Mouse (Mus musculus) liver, embryonic 14.5 days (tissue): ENCODE measurements at regions not wholly inside any gene's neighbourhood (a gene's known extent, or its start where the extent isn't known, plus 50 kb on each side); places are given as distances from the start of the nearest gene placed in this dataset.

Experiments used
- ATAC-seq: fragments of 200-750 bp; cut with Nextera tagmentation; 2 replicates; pipeline ENCODE4 v1.8.0; 2017; ENCODE audit warnings: moderate number of reproducible peaks, mild to moderate bottlenecking, moderate library complexity; ENCODE audit not compliant: insufficient read depth
- DNase-seq, 3 experiments: peaks; one replicate each; pipeline ENCODE4 v3.0.0-alpha.2; 2012 to 2013; ENCODE audit warnings: low read depth in 3 of 3, low spot score in 3 of 3
- H3K27ac ChIP-seq: fragments of 300-500 bp; sonication (generic); 2 replicates; pipeline ENCODE4 v1.5.1; 2014; ENCODE audit warnings: moderate library complexity, mild to moderate bottlenecking, control low read depth, inconsistent platforms
- H3K27me3 ChIP-seq: fragments of 300-500 bp; sonication (generic); 2 replicates; pipeline ENCODE4 v1.6.1; 2014; ENCODE audit warnings: mild to moderate bottlenecking, low read length, moderate library complexity; ENCODE audit not compliant: control insufficient read depth, insufficient read depth
- H3K36me3 ChIP-seq: fragments of 300-500 bp; sonication (generic); replicated peaks from 2 replicates; pipeline ENCODE4 v1.6.1; 2014; ENCODE audit warnings: low read depth; ENCODE audit not compliant: control insufficient read depth, insufficient read depth
- H3K4me1 ChIP-seq, 2 experiments: fragments of 200-500 bp in 1 of 2; fragments of 300-500 bp in 1 of 2; sonication (generic) in 1 of 2; replicated peaks; 2 replicates each; pipeline ENCODE4 v1.6.1; 2012 to 2014; ENCODE audit warnings: antibody characterized with exemption in 1 of 2, inconsistent platforms in 1 of 2, low read length in 1 of 2; ENCODE audit not compliant: control insufficient read depth in 2 of 2, insufficient read depth in 2 of 2
- H3K4me2 ChIP-seq: fragments of 300-500 bp; sonication (generic); 2 replicates; pipeline ENCODE4 v1.6.1; 2014; ENCODE audit warnings: low read depth, mild to moderate bottlenecking, control low read depth, moderate library complexity
- H3K4me3 ChIP-seq, 2 experiments: fragments of 200-500 bp in 1 of 2; fragments of 300-500 bp in 1 of 2; sonication (generic) in 1 of 2; 2 replicates each; pipeline ENCODE4 v1.5.1; 2012 to 2014; ENCODE audit warnings: low read depth in 2 of 2, low read length in 2 of 2, mild to moderate bottlenecking in 2 of 2, control low read depth in 1 of 2, inconsistent platforms in 1 of 2, moderate library complexity in 1 of 2; ENCODE audit not compliant: insufficient read depth in 1 of 2
- H3K9ac ChIP-seq: fragments of 300-500 bp; sonication (generic); replicated peaks from 2 replicates; pipeline ENCODE4 v1.6.1; 2014; ENCODE audit warnings: mild to moderate bottlenecking, control low read depth, moderate library complexity
- H3K9me3 ChIP-seq: fragments of 300-500 bp; sonication (generic); 2 replicates; pipeline ENCODE4 v1.6.1; 2016; ENCODE audit warnings: low read length, mixed read lengths; ENCODE audit not compliant: control insufficient read depth
- CTCF ChIP-seq: IDR thresholded peaks from 2 replicates; pipeline ENCODE4 v1.5.1; 2016; ENCODE audit warnings: antibody characterized with exemption, low read depth, control low read depth
- EP300 ChIP-seq: IDR thresholded peaks from 2 replicates; pipeline ENCODE4 v1.6.1; 2016; ENCODE audit warnings: antibody characterized with exemption, low read depth
- WGBS: fragments of 180-500 bp; shearing (Covaris S2); extraction: QIAGEN DNeasy Blood & Tissue Kit; methylation state at CpG from one replicate; pipeline ENCODE4 v1.1.7; 2014; ENCODE audit not compliant: insufficient replicate concordance; 5-methylcytosine and 5-hydroxymethylcytosine counted together

GRCm38 (mm10) chr9:118204456-118204855, 54.5 kb upstream of the Cmc1 start:
- no peak for ATAC-seq
- WGBS: 60% methylated on average over 9 of the region's 9 CpGs

GRCm38 (mm10) chr9:118206483-118206882, 56.5 kb upstream of the Cmc1 start:
- Histone ChIP-seq H3K9me3 (no peaks in the 10 kb centered on the region), H3K9ac (no peak overlapping the region), H3K4me2 (no peak overlapping the region), H3K27ac (no peak overlapping the region), H3K36me3 (no peaks in the 10 kb centered on the region), H3K4me1 (no peaks in the 10 kb centered on the region), H3K27me3 (no peaks in the 10 kb centered on the region), H3K4me3 (no peak overlapping the region)
- DNase-seq: no peak
- TF ChIP-seq EP300 (no peak), CTCF (no peak)
- ATAC-seq: no peak
- WGBS: 62% methylated on average over 7 of the region's 7 CpGs

More at GRCm38 (mm10) chr9:118204456-118204855, 54.5 kb upstream of the Cmc1 start:
- Histone ChIP-seq H3K27ac (no peak overlapping the region), H3K4me2 (no peak overlapping the region), H3K36me3 (no peaks in the 10 kb centered on the region), H3K9ac (no peak overlapping the region), H3K9me3 (no peaks in the 10 kb centered on the region), H3K4me1 (no peaks in the 10 kb centered on the region), H3K4me3 (no peak overlapping the region), H3K27me3 (no peaks in the 10 kb centered on the region)
- DNase-seq: no peak
- TF ChIP-seq CTCF (no peak), EP300 (no peak)

DNA sequence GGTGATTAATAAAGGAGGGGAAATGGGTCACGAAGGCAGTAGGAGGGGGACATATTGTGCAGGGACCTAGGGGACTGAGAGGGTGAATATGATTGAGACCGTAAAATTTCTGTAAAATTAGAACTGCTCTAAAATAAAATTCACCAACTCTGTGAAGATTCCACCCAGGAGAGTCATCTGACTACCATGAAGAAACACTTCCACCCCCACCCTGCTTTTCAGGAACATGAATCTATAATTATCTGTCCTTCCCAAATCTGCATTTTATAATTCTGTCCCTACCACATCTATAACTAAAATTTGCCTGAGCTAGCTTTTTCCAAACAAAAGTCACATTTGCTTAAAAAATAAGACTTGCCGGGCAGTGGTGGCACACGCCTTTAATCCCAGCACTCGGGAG, 69.7 kb upstream of the Cmc1 start:
- WGBS: 72% methylated on average over 5 of the region's 5 CpGs
- Histone ChIP-seq H3K36me3 (no peaks in the 10 kb centered on the region), H3K4me2 (no peak overlapping the region), H3K9me3 (no peaks in the 10 kb centered on the region), H3K9ac (no peak overlapping the region), H3K4me1 (no peaks in the 10 kb centered on the region), H3K27ac (no peak overlapping the region), H3K27me3 (no peaks in the 10 kb centered on the region), H3K4me3 (no peak overlapping the region)
- DNase-seq (no peak), ATAC-seq (no peak)
- TF ChIP-seq CTCF (no peak), EP300 (no peak)

DNA sequence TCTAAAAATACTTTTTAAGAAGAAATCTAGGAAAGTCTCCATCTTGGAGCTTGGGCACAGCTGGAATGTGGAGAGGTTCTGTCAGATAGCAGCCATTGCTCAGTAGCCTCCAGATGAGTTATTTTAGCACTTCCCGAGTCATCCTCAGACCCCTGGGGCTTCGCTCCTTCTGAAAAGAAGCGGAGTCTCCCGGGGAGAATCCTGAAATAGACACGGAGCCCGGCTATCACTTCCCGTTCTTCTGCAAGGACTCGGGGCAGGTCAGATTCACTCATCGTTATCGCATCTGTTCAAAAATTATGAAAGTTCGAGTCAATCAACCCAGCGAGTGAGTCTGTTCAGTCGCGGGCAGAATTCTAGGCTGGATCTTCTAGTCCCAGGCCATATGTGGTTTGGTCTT, 71.2 kb upstream of the Cmc1 start:
- 81% methylated on average over 14 of the region's 14 CpGs for WGBS

GRCm38 (mm10) chr9:118227401-118228061, 77.6 kb upstream of the Cmc1 start:
- Histone ChIP-seq H3K4me1 (no peaks in the 10 kb centered on the region), H3K4me2 (no peak overlapping the region), H3K27me3 (no peaks in the 10 kb centered on the region), H3K36me3 (no peaks in the 10 kb centered on the region), H3K9ac (no peak overlapping the region), H3K4me3 (no peak overlapping the region), H3K27ac (no peak overlapping the region), H3K9me3 (no peaks in the 10 kb centered on the region)
- no peak for ATAC-seq
- no peak for DNase-seq
- WGBS: 27% methylated on average over 23 of the region's 23 CpGs
- TF ChIP-seq CTCF (no peak), EP300 (no peak)

More for the DNA sequence above, 71.2 kb upstream of the Cmc1 start:
- ATAC-seq: no peak
- no peaks in the 10 kb centered on the region for H3K27me3 ChIP-seq
- no peak overlapping the region for H3K4me3 ChIP-seq
- no peak overlapping the region for H3K4me2 ChIP-seq
- DNase-seq: no peak
- no peaks in the 10 kb centered on the region for H3K4me1 ChIP-seq
- H3K36me3 ChIP-seq: no peaks in the 10 kb centered on the region
- H3K9ac ChIP-seq: no peak overlapping the region
- H3K27ac ChIP-seq: no peak overlapping the region
- no peak for TF ChIP-seq EP300
- no peak for TF ChIP-seq CTCF
- H3K9me3 ChIP-seq: no peaks in the 10 kb centered on the region
